Mouse (Mus musculus) thymus, postnatal 14 days (tissue): ENCODE data around the gene Fggy.

Source experiments
- DNase-seq: peaks from one replicate; pipeline ENCODE4 v3.0.0; 2021

Gene Fggy

DNA sequence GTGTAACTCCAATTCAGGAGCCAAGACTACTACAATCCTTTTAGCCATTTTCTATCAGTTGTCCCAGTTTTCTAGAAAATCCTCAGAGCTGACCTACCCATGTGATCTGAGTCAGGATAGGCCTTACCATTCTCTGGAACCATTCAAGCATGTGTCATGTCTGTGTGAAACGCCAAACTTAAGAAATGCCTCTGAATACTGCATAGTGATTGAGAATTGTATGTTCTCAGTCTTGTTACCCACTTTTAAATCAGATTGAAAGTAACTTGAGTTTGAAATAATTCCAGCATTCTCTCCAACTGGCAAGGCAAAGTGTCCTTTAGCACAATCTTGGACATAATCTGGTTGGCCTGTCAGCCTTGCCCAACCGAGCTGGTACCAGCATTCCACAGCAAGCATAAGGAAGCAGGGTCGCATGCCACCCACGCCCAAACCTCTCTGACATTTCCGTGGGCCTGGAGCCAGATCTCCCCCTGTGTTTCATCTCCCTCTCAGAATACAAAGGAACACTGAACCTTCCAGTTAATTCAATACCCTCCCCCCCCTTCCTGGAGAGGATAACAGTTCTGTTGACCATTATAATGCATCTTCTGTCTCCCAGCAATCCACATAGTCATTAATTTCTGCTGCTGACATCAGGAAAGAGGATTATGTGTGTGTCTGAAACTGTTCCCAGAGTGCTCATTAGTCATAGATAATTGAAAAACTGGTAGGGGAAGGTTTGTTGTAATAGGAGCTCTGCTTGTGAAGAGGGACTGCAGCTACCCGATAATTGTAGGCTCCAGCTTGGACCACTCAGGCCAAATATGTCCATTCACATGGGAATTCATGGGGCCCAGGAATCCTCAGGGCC lies 176.3 kb downstream of the Fggy start:
- no peak for DNase-seq

DNA sequence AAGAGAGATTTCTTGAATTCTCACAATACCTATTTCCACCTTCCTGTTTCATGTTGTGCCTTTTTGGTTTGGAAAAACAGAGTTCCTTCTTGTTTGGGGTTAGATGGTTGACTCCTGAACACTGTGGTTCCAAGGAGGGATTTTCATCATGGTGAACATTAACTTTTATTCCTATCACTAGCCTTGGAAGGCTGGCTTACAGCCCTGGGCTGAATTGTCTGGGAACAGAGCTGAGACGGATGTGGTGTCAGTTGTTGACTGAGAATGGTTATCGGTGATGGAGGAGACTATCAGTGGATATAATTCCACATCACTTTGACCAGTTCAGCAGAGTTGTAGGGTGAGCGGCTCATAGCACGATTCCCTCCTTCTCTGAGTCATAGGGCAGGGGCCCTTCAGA lies 178.7 kb downstream of the Fggy start:
- DNase-seq = no peak

DNA sequence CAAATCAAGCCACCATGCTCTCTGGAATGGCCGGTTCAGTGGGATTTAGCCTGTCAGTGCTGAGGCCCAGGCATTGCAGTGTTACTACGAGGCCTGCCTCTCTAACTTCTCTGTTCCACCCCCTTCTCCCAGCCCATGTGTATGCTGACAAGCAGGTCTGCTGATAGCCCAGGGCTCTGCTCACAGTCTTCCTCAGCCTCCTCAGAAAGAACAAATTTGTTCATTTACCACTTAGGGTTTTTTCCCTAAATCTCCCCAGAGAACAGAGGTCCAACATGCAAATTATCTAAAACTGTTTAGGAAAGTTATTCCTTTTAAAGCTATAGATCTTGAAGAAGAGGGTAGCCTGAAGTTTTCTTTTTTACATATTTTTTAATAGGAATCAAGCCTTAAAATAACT lies 179.4 kb downstream of the Fggy start:
- DNase-seq = no peak

DNA sequence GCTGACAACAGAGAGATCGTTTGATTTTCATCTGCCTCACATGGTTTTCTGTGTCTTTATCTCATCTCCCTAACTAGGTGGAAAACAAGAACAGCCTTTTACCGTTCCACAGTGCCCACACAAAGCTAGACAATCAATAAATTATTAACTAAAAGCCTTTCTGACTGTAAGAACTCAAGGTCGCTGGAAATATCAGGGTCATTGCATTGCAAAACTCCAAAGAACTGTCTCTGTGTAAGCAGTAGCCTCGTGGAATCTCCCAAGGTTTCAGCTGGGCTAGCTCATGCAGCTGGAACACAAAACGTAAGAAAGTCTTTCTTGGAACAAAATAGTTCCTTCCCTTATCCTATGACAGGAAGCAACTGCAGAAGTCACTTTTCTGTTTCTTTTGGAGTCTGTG lies 180.9 kb downstream of the Fggy start:
- no peak for DNase-seq

DNA sequence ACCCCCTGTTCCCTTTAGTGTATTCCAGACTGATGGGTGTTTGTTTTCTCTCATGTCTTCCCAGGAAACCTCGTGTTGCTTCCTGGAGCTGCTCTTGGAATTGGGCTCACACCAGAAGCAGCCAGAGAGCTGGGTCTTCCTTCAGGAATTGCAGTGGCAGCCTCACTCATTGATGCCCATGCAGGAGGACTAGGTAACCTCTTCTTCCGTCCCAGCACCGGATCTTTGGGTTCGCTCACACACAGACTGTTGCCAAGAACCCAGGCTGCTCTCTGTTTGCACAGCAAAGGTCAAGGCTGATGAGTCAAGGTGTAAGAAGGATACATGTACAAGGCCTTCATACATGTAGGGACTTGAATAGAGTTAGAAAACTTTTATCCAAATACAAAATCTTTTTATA lies 181.4 kb downstream of the Fggy start:
- no peak for DNase-seq

DNA sequence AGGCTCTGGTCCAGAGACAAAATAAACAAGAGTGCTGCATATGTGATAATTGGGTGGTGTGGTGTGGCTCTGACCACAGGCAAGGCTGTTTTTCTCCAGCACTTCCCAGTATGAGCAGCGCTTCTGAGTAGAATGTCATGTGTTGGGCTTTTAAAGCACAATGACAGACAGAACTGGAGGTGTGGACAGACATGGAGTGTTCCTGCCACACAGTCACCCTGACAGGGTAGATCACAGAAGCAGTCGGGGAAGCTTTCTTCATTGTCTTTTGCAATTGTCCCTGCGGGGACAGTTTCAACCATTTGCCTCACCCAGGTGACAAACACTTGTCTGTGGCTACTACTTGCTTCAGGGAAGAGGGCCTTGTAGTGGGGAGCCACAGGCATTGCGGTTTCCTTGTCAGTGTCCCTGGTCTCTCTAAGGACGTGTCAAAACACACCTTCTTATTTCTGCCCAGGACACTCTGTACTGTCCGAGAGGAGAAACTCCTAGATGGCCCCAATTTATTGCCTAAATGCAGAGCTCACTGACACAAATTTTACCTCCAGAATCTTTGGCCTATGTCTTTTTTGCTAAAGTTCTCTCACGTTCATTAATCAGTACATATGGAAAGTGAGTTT lies 183.9 kb downstream of the Fggy start:
- no peak for DNase-seq

DNA sequence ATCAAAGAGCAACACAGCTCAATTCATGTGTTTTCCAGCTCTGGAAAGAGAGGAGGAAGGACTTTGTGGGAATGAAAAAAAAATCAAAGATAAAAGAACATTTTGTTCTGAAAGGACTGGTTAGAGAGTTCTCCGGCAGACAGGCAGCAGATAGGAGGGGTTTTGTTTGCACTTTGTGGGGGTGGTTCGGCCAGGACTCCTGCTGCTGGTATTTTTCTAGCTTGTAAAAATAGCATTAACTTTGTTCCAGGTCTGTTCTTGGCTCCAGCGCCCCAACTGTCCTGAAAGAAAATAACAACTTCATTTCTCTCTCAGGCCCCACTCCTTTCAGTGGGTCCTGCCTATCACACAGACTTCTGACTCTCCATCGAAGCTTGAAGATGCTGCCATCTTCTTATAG lies 185.7 kb downstream of the Fggy start:
- DNase-seq = no peak

DNA sequence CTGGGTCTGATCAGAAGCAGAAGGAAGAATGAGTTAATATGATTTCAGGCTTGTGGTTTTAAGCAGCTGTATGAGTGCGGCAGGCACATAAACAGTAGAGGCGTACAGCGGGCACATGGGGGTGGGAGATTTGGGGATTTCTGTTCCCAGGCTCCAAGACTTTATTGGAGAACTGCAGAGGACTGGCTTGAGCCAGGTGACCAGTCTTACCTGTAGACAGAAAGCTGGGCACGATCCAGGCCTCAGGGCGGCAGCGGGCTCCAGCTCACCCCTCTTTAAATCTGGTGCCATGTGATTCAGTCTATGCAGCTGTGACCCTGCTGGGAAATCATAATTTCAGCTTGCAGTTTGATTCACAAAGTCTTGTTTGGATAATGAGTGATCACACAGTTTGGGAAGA lies 189.6 kb downstream of the Fggy start:
- DNase-seq = no peak

DNA sequence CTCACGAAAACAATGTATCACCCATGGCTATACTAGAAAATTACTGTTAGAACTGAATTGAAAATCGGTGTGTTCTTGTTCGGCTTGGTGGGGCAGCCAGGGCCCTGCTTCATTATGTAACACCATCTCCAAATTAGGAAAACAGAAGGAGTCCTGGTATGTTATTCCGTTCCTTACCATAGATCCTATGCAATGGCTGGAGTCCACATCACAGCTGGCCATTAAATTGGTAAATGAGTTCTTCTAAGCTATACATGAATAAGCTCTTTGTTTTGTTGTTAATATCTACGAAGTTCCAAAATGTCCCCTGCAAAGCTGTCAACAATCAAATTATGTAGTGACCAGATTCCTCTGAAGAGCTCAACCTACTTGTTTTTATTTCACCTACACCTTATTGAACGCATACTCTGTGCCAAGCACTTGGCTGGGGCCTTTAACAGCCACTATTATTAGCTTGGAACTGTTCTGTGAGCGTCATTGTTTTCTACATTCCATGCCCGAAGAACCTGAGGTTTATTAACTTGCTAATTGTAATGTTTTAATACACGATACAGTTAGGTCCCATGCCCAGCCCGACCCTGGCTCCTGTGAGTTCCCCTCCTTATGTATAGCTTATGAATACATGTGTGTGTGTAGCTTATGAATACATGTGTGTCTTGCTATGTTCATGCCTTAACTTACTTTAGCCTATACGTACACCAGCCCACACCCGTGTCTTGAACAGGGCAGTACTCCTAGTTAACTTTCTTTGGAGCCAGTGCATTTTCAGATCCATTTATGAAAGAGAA lies 190.3 kb downstream of the Fggy start:
- DNase-seq = no peak

DNA sequence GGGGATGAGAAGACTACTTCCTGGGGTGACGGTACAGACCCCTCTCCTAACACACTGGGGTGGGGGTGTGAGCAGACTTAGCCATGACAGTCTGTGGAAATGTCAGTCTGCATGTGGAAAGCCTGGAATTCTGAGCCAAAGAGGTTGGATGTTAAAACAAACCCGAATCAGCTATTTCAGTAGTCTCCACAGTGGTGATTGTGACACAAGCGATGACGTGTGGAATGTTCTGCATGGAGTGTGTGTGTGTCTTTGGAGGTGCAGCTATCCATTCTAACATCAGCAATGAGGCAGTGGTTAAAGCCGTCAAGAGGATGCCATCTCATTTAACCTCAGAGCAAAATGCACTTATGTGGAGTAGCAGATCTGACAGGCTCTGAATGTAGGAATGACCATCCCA lies 192.9 kb downstream of the Fggy start:
- no peak for DNase-seq

DNA sequence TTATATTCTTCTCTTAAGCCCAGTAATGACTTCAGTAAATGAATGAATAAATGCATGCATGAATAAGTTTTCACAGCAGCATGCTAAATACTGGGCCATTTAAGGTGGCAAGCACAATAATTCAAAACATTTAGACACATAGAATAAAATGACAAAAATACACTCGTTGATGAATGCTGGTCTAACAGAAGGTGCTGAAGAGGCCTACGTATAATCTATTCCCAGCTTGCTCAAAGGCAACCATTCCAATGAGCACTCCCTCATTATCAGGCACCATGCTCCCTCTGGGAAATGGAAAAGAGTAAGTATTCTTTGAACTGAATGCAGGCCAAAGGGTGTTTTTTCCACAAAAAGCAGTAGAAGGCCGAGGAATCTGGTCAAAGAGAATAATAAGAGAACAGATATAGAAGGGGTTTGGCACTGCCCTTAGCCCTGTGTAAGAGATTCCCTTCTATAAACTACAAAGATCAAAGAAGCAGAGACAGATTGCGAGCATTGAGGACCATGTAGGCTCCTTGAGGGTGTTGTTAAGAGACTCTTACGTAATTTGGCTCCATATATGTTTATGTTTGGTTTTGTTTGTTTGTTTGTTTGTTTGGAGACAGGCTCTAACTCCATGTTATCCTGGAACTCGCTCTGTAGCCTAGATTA lies 195.4 kb downstream of the Fggy start:
- DNase-seq = no peak

DNA sequence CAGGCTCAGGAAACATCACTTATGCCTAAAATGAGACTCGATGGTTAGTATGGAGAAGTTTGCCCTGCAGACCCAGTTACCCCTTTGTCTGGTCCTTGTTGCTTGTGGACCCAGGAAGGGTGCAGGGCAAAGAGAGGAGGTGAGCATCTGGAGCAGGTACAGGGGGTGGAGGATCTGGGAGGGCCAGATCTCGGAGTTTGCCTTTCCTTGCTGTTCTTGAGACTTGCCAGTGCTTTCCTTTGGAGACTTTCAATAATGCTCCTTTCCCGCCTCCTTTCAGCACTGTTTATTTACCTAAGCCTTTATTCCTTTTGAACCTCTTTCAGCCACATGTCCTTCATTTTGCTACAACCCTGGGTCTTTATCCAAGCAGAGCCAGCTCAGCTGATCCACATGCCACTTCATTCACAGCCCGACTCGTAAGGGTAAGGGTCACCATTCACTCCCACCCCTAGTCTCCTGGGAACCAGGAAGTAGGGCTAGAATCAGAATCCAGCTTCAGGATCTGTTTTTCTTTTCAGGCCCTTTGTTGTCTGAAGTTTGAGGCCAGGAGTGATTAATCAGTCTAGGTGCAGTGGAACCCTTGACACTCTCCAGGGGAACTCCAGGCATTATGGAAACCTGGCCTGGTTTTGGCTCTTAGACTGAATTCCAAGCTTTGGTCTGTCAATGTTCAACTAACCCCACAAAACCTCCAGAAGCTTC lies 201.9 kb downstream of the Fggy start:
- DNase-seq = no peak

DNA sequence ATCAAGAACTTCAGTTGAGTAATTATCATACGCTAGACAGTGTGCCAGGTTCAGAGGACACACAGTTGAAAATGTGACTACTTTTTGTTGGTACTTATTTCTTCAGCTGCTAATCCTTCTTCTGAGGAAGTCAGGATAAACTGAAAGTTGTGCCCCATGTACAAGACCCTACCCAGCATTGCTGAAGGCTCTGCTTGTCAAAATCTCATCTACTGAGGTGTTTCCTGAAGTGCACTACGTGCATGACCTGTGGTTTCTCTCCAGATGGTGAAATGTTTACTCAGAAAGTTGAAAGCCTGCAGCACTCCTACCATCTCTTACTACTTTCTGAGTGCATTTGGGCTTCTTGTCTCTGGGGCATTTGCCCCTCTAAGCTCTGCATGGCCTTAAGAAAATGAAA lies 208.1 kb downstream of the Fggy start:
- no peak for DNase-seq

DNA sequence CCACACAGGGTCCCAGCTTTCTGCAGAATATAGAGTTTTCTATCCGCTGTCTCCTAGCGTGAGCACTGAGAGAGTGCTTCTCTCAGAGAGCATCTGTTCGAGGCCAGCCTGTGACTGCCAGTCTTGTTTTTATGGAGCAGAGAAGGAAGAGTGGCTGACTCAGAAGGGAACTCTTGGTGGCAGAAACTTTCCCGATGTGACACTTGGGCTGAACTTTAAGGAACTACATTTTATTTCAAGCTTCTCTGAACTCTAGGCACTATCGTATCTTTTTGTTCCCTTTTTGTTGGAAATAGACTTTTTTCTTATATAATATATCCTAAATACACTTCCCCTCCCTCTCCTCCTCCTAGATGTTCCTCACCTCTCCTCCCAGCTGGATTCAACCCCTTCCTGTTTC lies 213.2 kb downstream of the Fggy start:
- DNase-seq = no peak

DNA sequence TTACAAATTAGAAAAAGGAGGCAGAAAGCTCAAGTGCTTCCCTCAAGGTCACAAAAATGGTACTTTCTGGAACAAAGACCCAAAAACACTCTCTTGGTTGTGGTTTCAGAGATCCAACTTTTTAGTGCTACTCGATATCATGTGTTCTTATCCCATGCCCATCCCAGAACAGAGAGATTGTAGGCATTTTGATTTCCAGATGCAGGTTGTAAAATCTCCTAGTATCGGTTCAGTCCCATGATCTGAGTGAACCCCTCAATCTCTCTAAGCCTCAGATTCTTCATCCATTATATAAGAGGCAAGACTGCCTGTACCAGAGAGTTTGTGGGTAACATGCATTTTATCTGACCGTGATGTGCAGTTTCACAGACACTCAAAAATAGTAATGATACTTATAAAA lies 214.2 kb downstream of the Fggy start:
- no peak for DNase-seq

DNA sequence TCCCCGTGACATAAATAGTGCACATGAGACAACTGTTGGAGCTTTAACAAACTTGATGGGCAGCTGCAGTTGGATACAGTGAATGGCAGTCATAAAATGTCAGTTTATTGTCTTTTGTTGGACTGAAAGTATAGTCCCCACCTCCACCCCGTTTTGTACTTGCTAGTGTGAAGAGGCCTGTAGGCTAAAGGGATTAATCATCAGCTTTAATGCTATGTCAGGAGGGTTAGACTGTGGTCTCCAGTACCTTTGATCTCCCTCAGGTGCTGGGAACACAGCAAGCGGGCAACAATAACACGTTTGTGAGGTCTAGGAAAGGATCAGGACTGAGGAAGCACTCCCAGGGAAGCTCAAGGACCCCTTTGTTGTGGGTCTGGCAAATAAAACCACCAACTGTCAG lies 214.6 kb downstream of the Fggy start:
- DNase-seq = no peak

DNA sequence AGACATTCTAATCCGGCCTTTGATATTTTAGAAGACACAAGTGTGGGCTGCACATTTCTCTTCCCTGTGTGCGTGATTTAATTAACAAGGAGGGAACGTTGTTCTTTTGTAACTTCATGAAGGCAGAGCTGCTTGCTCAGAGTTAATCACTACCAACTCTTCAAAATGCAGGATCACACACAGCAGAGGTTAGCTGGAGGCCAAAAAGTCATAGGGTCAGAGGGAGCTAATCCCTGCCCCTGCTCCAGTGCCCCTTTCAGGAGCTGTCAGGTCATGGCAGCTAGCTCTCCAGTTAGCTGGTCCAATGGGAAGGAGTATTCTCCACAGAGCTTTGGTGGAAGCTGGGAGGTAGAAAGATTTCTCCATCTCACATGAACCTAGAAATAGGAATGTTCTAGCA lies 215.4 kb downstream of the Fggy start:
- no peak for DNase-seq

DNA sequence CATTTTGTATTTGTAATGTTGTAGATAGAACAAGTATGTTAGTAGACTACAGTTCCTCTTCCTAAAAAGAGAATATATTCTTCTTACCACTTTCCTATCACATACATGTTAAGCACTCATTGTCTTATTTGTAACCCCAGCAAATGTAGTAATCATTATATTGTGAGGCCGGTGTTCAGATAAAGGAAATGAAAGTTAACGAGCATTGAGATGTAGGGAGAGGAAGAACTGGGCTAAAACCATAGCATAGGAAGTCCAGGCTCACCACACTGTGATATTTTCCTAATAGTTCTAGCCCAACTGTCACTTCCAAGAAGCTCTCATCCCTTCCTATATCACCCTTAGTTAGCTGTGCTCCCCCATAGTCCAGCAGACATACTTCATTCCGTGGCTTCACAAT lies 218.3 kb downstream of the Fggy start:
- DNase-seq = no peak

DNA sequence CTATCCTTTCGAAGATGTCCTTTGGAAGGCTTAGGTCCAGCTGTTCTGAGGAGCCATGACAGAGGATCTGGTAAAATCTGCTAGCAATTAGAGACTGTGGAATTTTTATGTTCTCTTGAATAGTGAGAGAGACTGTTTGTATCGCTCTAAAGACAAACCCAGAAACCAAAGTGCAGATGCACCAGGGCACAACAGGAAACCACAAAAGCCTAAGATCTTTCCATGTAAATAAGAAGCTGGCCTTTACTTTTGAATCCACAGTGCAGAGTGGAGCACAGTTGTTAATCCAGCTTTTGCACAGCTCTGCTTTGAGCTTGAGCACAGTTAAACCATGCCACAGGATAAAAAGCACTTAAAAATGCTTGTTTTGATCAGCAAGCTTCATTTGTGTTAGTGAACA lies 220.5 kb downstream of the Fggy start:
- DNase-seq = no peak

DNA sequence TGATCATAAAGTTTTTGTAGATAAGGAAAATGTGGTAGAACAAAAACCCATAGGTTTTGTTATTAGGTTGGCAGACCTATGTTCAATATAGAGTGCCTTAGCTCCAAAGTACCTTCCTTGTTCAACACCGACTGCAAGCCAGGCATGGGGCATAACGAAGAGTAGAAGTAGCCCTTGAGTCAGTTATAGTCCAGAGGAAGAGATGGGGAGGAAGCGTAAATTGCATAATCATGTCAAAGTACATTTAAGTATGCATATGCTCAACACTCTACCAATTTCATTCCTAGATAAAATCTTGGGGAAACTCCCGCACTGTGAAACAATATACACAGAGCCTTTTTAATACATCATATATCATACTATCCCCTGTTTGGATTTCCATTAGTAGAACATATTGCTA lies 221.2 kb downstream of the Fggy start:
- no peak for DNase-seq

DNA sequence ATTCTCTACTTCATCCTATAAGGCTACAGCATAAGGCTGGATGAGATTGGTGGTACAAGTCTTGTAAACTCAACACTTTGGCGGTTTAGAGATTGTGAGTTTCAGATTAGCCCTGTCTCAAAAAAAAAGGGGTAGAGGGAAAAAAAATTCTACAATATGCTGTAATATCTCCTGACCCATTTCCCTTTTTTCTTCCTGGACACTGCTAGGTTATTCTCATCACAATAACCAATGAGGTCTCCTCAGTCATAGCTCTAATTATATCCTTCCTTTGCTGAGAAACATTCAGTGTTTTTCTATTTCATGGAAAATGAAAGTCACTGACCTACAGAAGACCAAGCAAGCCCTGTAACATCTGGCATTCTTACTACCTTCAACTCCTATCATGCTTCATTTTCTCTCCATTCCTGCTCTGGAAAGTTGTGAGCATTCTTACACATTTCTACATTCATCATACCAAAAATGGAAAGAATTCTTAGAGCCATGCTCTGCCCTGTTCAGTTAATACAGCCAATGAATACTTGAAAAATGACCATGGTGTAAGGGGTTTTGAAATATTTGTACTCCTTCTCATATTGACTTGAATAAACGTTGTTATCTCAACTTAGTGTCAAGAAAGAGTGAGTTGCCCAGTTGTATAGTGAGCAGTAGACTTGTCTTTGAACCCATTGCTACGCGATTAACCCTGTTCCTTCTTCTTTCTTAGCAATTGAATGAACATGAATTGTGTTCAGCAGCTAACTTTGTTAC lies 227.0 kb downstream of the Fggy start:
- DNase-seq = no peak

DNA sequence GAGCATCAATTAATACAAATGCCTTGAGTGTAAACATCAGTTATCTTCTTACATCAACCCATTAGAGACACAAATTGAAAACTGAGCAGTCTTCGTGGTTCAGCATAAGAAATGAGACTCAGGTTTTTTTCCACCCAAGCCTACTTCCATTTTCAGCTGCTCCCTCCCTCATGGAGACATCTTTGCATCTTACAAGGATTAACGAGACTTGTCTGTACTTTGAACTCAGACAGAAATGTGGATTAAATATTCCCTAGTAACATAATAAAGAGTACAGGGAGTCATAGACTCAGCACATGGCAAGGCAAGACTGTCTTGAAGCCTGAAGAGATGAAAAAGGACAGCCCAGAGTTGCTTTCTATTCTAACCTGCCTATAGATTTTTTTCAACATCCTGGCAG lies 230.3 kb downstream of the Fggy start:
- DNase-seq = no peak
